Mouse (Mus musculus): ENCODE data around the gene Kif9. TPM values are rescaled to one million over a fixed set of nuclear protein-coding genes. Genes with fewer than 3 reads are reported as not detected.

The Kif9 gene
- total RNA-seq, 2 experiments from 2014 or later, result 0.45 to 0.79 TPM

DNA sequence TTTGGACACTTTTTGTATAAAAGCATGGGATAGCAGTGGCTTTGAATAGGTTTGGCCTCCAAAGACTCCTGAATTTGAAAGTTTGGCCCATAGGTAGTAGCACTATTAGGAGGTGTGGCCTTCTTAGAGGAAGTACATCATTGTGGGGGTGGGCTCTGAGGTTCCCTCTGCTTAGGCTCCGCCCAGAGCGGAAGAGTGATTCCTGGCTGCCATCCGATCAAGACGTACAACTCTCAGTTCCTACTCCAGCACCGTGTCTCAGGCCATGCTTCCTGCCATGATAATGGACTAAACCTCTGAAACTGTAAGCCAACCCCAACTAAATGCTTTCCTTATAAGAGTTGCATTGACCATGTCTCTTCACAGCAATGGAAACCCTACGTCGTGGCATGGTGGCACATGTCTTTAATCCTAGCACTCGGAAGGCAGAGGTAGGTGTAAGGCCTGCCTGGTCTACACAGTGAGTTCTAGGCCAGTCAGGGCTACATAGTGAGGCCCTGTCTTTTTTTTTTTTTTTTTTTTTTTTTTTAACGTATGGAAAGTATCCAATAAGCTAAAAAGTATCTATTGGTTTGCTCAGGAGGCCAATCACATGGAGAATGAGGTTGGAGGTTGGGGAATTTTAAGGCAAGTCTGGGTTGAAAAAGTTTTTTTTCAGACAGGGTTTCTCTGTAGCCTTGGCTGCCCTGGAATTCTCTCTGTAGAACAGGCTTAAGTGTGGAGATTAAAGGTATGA, 52.4 kb downstream of the Kif9 start:
- DNase-seq, result no peak

DNA sequence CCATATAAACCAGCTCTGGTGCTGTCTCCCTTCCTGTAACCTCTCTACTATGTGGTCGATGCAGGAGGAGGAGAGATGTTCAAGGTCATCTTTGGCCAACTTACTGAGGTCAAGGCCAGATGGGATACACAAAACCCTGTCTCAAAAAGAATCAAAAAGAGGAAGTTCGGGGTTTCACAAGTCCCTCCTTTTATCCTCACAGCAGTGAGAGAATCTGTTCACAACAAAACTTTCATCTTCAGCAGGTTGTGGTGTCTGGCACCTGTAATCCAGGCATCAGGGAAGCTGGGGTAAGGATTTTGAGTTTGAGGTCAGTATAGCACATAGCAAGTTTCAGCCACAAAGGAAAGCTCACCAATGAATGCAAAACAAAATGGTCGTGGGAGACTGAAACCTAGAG, 53.9 kb downstream of the Kif9 start:
- no peak for DNase-seq

DNA sequence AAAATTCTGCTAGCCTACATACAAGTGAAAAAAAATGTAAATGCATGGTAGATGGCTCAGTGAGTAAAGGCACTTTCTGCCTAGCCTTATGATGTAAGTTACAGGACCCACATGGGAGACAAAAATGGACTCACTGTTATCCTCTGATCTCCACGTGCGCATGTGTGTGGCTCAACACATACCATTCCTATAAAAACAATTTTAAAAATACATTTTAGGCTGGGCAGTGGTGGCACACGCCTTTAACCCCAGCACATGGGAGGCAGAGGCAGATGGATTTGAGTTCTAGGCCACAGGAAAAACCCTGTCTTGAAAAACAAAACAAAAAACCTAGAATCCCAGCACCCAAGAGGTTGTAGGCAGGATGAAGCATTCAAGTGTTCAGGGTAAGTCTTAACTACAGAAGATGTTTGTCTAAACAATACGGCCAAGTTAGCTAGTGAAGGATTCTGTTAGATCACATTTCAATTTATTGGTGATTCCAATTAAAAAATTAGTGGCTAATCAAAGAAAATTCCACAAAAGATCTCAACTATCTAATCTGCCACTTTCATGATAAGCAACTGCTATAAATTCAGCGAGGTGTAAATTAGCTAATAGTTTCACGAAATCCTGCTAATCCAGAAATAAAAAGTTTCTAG, 54.5 kb downstream of the Kif9 start:
- DNase-seq, result no peak

DNA sequence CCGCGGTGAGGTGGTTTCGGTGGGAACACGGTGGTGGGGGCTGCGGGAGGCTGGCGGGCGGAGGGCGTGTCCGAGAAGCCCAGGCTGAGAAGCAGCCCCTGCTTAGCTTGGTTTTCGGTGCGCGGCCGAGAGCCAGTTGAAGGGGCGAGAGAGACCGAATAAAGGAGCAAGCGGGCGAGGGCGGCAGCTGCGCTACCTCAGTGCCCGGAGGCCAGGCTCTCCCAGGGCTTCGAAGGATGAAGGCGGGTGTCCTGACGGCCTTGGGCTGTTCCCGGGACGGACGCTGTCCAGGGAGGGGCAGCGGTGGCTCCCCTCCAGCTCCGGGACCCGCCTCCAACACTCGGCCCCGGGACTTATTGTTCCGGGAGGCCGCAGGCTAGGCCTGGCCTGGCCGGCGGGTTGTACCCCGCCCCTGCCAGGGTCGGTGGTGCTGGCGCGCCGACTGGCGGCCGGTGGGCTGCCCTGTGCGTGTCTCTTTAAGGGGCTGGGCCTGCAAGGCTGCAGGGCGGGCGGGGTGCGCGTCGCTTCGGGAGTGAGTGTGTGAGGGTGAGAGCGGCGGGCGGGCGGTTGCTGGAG, 55.2 kb downstream of the Kif9 start:
- DNase-seq, result peak; percentile 97

DNA sequence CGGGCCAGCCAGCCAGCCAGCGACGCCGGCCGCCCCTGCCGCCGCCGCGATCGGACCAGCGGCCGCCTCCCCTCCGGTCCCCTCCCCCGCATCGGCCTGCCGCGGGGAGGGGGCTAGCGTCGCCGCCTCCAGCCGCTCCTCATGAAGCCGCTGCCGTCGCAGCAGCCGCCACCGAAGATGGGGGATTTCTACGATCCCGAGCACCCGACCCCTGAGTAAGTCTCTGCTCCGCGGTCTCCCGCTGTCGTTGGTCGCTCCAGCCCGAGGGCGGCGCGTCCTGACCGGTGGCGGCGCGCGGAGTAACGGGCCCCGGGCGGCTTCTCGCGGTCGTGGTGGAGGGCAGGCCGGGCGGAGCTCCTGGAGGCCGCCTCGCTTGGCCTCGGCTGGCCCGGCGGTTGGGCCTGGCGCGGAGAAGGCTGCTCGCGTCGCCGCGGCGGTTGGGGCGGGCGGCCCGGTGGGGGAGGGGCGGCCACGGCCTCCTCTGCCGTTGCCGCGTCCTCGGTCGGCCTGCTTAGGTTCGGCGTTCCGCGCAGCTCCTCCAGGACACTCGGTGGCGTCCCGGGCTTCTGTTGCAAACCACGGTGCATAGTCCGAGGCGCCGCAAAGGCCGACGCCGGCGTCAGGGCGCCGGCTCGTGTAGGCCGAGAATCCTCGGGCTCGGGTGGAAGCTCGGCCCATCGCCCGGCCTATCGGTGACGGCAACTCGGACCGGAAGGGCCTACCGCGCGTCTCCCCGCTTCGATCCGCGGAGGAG, 56.0 kb downstream of the Kif9 start, which contains the start of gene Setd2:
Gene Setd2 (plus strand): TSS at position 60 of the 754 bp plus-strand sequence.
- peak; percentile 83 for DNase-seq

DNA sequence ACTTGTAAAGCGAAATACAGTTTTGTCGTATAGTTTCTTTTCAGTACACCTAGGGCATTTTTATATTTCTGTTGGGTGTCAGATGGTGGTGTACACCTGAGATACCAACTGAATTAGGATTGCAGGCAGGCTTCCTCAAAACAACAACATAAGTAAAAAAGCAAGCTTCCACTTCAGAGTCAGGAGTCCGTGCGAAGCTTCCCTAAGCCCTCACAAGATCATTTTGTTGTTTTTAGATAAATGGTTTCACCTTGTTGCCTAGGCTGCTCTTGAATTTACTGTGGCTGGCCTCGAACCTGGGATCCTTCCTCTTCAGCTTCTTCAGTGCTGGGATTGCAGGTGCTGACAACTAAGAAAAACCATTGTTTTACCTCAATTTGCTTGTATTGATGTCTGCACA, 56.9 kb downstream of the Kif9 start:
- DNase-seq, result no peak

DNA sequence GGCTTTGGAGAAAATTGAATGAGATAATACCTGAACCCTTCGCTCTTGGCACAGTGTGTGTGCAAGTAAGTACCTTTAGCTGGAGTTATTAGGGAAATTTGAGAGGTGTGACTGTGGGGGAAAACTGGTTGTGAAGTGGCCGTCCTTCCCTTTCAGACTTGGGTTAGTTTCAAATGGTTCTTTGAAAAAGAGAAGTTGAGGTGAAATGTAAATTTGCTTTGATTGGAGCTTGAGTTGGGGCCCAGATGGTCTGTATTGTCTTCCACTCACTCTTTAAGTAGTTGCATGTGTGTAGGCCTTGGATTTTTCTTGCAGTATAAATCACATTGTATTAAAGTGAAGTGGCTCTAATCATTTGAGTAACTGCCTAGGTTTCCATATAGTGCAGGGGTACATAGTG, 58.4 kb downstream of the Kif9 start:
- no peak for DNase-seq

DNA sequence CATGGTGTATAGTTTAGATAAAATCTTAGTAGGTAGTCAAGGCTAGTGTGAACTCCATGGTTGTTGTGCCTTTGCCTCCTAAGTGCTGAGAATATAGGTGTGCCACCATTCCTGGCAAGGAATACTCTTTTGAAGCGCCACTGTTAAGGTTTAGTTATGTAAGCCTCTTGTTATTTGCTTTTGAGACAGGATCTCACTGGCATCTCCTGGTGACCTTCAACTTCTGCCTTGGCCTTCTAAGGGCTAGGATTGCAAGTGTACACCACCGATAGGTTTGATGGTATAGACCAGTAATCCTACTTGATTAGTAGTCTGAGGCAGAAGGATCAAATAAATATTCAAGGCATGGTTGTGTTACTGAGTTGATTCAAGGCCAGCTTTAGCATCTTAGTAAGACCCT, 59.9 kb downstream of the Kif9 start:
- no peak for DNase-seq

DNA sequence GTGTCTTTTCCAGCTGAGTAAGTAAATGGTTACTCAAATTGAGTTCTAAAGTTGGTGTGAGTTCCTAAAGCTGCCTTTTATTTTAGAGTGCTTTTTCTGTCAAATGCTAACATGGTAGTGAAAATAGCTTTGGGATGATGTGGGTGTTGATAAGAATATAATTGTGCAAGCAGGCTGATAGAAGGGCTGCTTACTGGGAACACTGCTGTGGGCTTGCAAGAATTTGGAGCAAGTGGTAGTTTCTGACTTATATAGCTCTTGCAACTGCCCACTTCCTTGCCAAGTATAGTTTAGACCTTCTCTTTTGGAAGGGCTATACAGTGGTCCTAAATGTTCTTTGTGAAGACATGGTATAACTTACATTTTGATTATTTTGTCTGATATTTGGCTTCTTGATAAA, 61.8 kb downstream of the Kif9 start:
- DNase-seq, result no peak

DNA sequence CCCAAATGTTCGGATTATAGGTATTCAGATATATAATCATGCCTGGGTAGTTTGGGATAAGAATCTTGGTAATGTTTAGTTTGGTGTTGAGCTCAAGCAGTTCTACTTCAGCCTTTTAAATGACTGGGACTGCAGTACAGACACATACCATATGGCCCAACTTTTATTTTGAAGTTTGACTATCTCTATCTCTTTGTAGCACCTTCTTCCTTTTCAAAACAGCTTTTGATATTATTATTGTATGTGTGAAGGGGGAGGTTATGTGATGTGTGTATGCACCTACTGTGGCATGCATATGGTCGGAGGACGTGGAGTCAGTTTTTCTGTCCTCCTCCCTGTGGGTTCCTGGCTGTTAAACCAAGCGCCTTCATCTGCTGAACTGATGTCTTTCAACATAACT, 65.2 kb downstream of the Kif9 start:
- DNase-seq, result no peak

DNA sequence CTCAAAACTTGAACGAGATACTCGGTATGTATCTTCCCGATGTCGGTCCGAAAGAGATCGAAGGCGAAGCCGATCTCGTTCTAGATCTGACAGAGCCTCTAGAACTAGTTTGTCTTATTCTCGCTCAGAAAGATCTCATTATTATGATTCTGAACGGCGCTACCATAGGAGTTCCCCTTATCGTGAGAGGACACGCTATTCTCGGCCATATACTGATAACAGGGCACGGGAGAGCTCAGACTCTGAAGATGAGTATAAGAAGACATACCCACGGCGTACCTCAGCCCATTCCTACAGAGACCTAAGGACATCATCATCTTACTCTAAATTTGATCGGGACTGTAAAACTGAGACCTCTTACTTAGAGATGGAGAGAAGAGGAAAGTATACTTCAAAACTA, 71.5 kb downstream of the Kif9 start:
- no peak for DNase-seq

DNA sequence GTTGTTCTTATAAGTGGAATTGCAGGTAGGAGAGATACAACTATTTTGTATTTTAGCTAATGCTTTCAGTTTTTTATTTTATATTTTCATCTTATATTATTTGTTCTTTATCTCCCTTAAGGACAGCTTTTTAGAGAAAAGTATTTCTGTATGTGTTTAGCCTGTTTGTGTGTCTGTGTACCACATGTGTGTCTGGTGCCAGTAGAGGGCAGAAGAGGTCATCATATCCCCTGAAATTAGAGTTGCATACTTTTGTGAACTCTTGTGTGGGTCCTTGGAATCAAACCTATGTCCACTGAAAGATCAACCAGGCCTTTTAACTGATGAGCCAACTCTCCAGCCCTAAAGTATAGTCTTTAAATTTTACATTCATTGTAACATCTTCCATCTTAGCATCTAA, 91.6 kb downstream of the Kif9 start:
- no peak for DNase-seq

Other genes starting within 250 kb of the Kif9 start
- gene Cspg5, start 233.2 kb upstream of the Kif9 start, total RNA-seq (2021), result 10 to 100 TPM; 13.6 to 18.6 TPM
- gene Elp6, start 171.8 kb upstream of the Kif9 start, total RNA-seq (2021), result 1 to 10 TPM; 6.2 to 9.2 TPM
- 10 to 100 TPM; 76.4 to 83.9 TPM for gene Scap, start 143.7 kb upstream of the Kif9 start, total RNA-seq (2021)
- 10 to 100 TPM; 33.4 to 38.8 TPM for gene Ptpn23, start 68.7 kb upstream of the Kif9 start, total RNA-seq (2021)
- 10 to 100 TPM; 25.5 to 35.5 TPM for gene Ngp, start 57.2 kb upstream of the Kif9 start, total RNA-seq (2021)
- 10 to 100 TPM; 12.3 to 13.8 TPM for gene Klhl18, start 264 bp upstream of the Kif9 start, total RNA-seq (2021)
- gene Setd2, start 55.6 kb downstream of the Kif9 start, total RNA-seq (2021), result 10 to 100 TPM; 66.7 to 85.4 TPM
- 1 to 10 TPM; 7.7 to 9.8 TPM for gene Nradd, start 147.5 kb downstream of the Kif9 start, total RNA-seq (2021)
- gene Nbeal2, start 177.2 kb downstream of the Kif9 start, total RNA-seq (2021), result 10 to 100 TPM in 1 of 2 experiments, 1 to 10 TPM in 1; 8.2 to 12.0 TPM
- 10 to 100 TPM; 64.3 to 66.0 TPM for gene Ccdc12, start 179.5 kb downstream of the Kif9 start, total RNA-seq (2021)